Mouse (Mus musculus): ENCODE measurements around the gene D7Ertd443e. TPM values are rescaled to one million over a fixed set of nuclear protein-coding genes. Genes with fewer than 3 reads are reported as not detected.

D7Ertd443e gene
- total RNA-seq, 2 experiments from 2014 or later: 5.2 to 5.5 TPM

- no peak for DNase-seq (ENCODE audit: low spot score in 2 of 2)
These were observed 95.7 kb downstream of the D7Ertd443e start for GRCm38 (mm10) chr7:134289611-134290301.

- no peak for DNase-seq (ENCODE audit: low spot score in 2 of 2)
These were observed 96.3 kb downstream of the D7Ertd443e start for GRCm38 (mm10) chr7:134289126-134289525.

GRCm38 (mm10) chr7:134287570-134288222 is 97.8 kb downstream of the D7Ertd443e start:
- DNase-seq (ENCODE audit: low spot score in 2 of 2): no peak

GRCm38 (mm10) chr7:134272956-134273355 is 112.5 kb downstream of the D7Ertd443e start:
- no peak for DNase-seq (ENCODE audit: low spot score in 2 of 2)

- no peak for DNase-seq (ENCODE audit: low spot score in 2 of 2)
These were observed 113.0 kb downstream of the D7Ertd443e start for GRCm38 (mm10) chr7:134272421-134272820.

- DNase-seq (ENCODE audit: low spot score in 2 of 2): no peak
These were observed 119.7 kb downstream of the D7Ertd443e start for GRCm38 (mm10) chr7:134265783-134266182.

- DNase-seq (ENCODE audit: low spot score in 2 of 2): peak; percentile 59 to 78
These were observed 122.1 kb downstream of the D7Ertd443e start for GRCm38 (mm10) chr7:134263146-134263906.

GRCm38 (mm10) chr7:134261003-134261701 is 124.3 kb downstream of the D7Ertd443e start:
- DNase-seq (ENCODE audit: low spot score in 2 of 2): peak in 1 of 2 experiments; percentile 1

GRCm38 (mm10) chr7:134250273-134250870 is 135.1 kb downstream of the D7Ertd443e start:
- DNase-seq (ENCODE audit: low spot score in 2 of 2): no peak

GRCm38 (mm10) chr7:134248041-134248440 is 137.4 kb downstream of the D7Ertd443e start:
- no peak for DNase-seq (ENCODE audit: low spot score in 2 of 2)

GRCm38 (mm10) chr7:134246624-134247023 is 138.8 kb downstream of the D7Ertd443e start:
- no peak for DNase-seq (ENCODE audit: low spot score in 2 of 2)

- DNase-seq (ENCODE audit: low spot score in 2 of 2): no peak
These were observed 142.7 kb downstream of the D7Ertd443e start for GRCm38 (mm10) chr7:134242773-134243172.

- DNase-seq (ENCODE audit: low spot score in 2 of 2): no peak
These were observed 144.2 kb downstream of the D7Ertd443e start for GRCm38 (mm10) chr7:134241212-134241611.

- DNase-seq (ENCODE audit: low spot score in 2 of 2): no peak
These were observed 144.9 kb downstream of the D7Ertd443e start for GRCm38 (mm10) chr7:134240579-134240978.

GRCm38 (mm10) chr7:134238863-134239262 is 146.6 kb downstream of the D7Ertd443e start:
- DNase-seq (ENCODE audit: low spot score in 2 of 2): no peak

GRCm38 (mm10) chr7:134237356-134237755 is 148.1 kb downstream of the D7Ertd443e start:
- no peak for DNase-seq (ENCODE audit: low spot score in 2 of 2)

- DNase-seq (ENCODE audit: low spot score in 2 of 2): no peak
These were observed 148.7 kb downstream of the D7Ertd443e start for GRCm38 (mm10) chr7:134236727-134237126.

- no peak for DNase-seq (ENCODE audit: low spot score in 2 of 2)
These were observed 149.9 kb downstream of the D7Ertd443e start for GRCm38 (mm10) chr7:134235552-134235951.

GRCm38 (mm10) chr7:134231378-134232346 is 153.8 kb downstream of the D7Ertd443e start, which contains the start of gene Adam12:
Gene Adam12, minus strand, starts transcription at chr7:134232146.
- DNase-seq (ENCODE audit: low spot score in 2 of 2): no peak

- DNase-seq (ENCODE audit: low spot score in 2 of 2): no peak
These were observed 154.8 kb downstream of the D7Ertd443e start for GRCm38 (mm10) chr7:134230708-134231107.

Data from left cerebral cortex, adult 18-20 months (tissue).